Mouse (Mus musculus): ENCODE measurements around the gene Zfp558. TPM values are rescaled to one million over a fixed set of nuclear protein-coding genes. Genes with fewer than 3 reads are reported as not detected.

Gene Zfp558
- polyA plus RNA-seq (2012; rRNA removed) (0.15 and 0.26 TPM in 2 replicates), polyA plus RNA-seq (2014; fragmentation: Nextera tagmentation; extraction: Ambion mirVana) (0.10 and 0.37 TPM in 2 replicates)

DNA sequence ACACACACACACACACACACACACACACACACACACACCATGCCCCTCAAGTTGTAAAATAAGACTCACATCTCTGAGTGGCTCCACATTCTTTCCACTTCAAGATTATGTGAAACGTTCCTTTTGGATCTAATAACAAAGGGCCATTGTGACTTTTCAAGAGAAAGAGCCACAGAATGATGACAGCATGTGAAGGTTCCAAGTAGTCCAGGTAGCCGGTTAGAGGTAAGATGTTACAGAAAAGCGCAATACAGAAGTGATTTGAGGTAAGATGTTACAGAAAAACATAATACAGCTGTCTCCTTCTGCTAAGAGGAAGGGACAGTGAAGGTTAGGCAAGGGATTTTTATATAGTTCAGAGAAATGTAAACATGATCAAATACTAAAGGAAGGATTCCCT is at the start of gene Zfp558, which contains the start of gene Mbd3l1:
Gene Zfp558, minus strand, starts transcription at position 101 of the 400 bp plus-strand sequence.
Gene Mbd3l1, plus strand, starts transcription at position 192 of the 400 bp plus-strand sequence.
- DNase-seq (ENCODE audit: low read depth in 3 of 3, low spot score in 3 of 3) = no peak
- no peaks in the 10 kb centered on the region; a peak in 2 of 4 replicates for H3K4me1 ChIP-seq (replicated peaks; ENCODE audit: control insufficient read depth in 2 of 2, insufficient read depth in 2 of 2, low read length in 1 of 2)
- WGBS (ENCODE audit: insufficient replicate concordance) = 59% methylated on average over 3 of the region's 3 CpGs
- H3K4me2 ChIP-seq (ENCODE audit: low read depth) = no peak within 1 kb of the TSS
- H3K9me3 ChIP-seq (ENCODE audit: control insufficient read depth, low read length) = no peaks in the 10 kb centered on the region
- no peak within 1 kb of the TSS for H3K27ac ChIP-seq
- H3K36me3 ChIP-seq (replicated peaks; ENCODE audit: control insufficient read depth, insufficient read depth, low read depth) = no peaks in the 10 kb centered on the region
- H3K9ac ChIP-seq (replicated peaks) = no peak within 1 kb of the TSS
- H3K27me3 ChIP-seq (ENCODE audit: control insufficient read depth, insufficient read depth, low read length) = no peaks in the 10 kb centered on the region
- no peak within 1 kb of the TSS for H3K4me3 ChIP-seq (ENCODE audit: insufficient read depth in 1 of 2, low read depth in 2 of 2, low read length in 2 of 2)
- TF ChIP-seq EP300 (IDR thresholded peaks at IDR 0.05; ENCODE audit: low read depth) = no peak
- no peak for TF ChIP-seq CTCF (IDR thresholded peaks at IDR 0.05; ENCODE audit: low read depth)
- no peak for ATAC-seq (ENCODE audit: insufficient read depth)

- DNase-seq (ENCODE audit: low read depth in 3 of 3, low spot score in 3 of 3) = no peak
- no peak for ATAC-seq (ENCODE audit: insufficient read depth)
- no peaks in the 10 kb centered on the region for H3K27me3 ChIP-seq (ENCODE audit: control insufficient read depth, insufficient read depth, low read length)
- no peak overlapping the region for H3K4me3 ChIP-seq (ENCODE audit: insufficient read depth in 1 of 2, low read depth in 2 of 2, low read length in 2 of 2)
- TF ChIP-seq CTCF (IDR thresholded peaks at IDR 0.05; ENCODE audit: low read depth) (no peak), EP300 (IDR thresholded peaks at IDR 0.05; ENCODE audit: low read depth) (no peak)
- no peaks in the 10 kb centered on the region for H3K9me3 ChIP-seq (ENCODE audit: control insufficient read depth, low read length)
- no peaks in the 10 kb centered on the region for H3K36me3 ChIP-seq (replicated peaks; ENCODE audit: control insufficient read depth, insufficient read depth, low read depth)
- 37% methylated on average over 2 of the region's 2 CpGs for WGBS (ENCODE audit: insufficient replicate concordance)
- H3K4me2 ChIP-seq (ENCODE audit: low read depth) = no peak overlapping the region
- H3K4me1 ChIP-seq (replicated peaks; ENCODE audit: control insufficient read depth in 2 of 2, insufficient read depth in 2 of 2, low read length in 1 of 2) = no peaks in the 10 kb centered on the region
- H3K27ac ChIP-seq = no peak overlapping the region
- no peak overlapping the region for H3K9ac ChIP-seq (replicated peaks)
Observed at GRCm38 (mm10) chr9:18508098-18508497, 30.0 kb upstream of the Zfp558 start.

DNA sequence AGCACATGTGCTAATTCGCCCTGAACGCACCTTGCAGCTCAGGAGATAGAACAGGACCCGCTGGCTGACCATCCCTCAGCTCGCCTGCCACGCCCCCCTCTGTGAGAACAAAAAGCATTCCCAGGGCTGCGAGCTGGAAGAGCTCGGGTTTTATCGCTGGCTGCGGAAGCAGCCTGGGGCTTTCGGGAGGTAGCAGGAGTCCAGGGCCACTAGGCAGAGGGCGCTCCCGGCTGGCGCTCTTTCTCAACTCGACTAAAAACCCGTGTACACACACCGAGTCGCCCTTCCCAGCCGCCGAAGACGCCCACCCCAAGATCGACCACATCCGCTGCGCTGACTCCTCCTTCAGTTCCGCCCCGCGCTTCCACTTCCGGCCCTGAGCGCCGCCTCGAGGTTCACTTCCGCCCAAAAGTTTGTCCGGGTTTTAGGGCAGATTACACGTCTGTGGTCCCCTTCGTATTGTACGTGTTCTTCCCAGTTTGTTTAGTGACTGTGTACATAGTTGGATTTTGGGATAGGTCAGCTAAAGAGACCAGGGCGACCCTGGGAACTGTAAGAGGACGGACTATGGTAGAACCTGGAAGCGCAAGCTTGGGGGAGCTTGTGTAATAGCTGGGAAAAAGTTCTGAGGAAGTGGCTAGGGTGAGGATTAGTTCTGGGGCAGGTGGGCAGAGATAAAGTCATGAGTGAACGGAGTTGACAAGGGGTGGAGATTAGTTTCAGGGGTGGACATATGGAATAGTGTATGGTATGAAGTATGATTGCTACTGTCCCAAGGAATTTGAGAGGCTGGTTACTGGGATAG is 4.5 kb downstream of the Zfp558 start:
- H3K4me2 ChIP-seq (ENCODE audit: low read depth) = peak overlapping the region; percentile 63
- H3K4me1 ChIP-seq (replicated peaks; ENCODE audit: control insufficient read depth in 2 of 2, insufficient read depth in 2 of 2, low read length in 1 of 2) = no peaks in the 10 kb centered on the region; a peak in 2 of 4 replicates
- TF ChIP-seq EP300 (IDR thresholded peaks at IDR 0.05; ENCODE audit: low read depth) = no peak
- TF ChIP-seq CTCF (IDR thresholded peaks at IDR 0.05; ENCODE audit: low read depth) = no peak
- WGBS (ENCODE audit: insufficient replicate concordance) = 3% methylated on average over 35 of the region's 39 CpGs
- H3K36me3 ChIP-seq (replicated peaks; ENCODE audit: control insufficient read depth, insufficient read depth, low read depth) = no peaks in the 10 kb centered on the region
- peak; percentile 40 to 46 (median 43) for DNase-seq (ENCODE audit: low read depth in 3 of 3, low spot score in 3 of 3)
- peak overlapping the region; percentile 0; the same call in 1 of the 2 replicates for H3K9ac ChIP-seq (replicated peaks)
- H3K4me3 ChIP-seq (ENCODE audit: insufficient read depth in 1 of 2, low read depth in 2 of 2, low read length in 2 of 2) = peak overlapping the region; percentile 61 to 68
- peak; percentile 92 for ATAC-seq (ENCODE audit: insufficient read depth)
- no peak overlapping the region for H3K27ac ChIP-seq
- no peaks in the 10 kb centered on the region for H3K9me3 ChIP-seq (ENCODE audit: control insufficient read depth, low read length)
- no peaks in the 10 kb centered on the region for H3K27me3 ChIP-seq (ENCODE audit: control insufficient read depth, insufficient read depth, low read length)

DNA sequence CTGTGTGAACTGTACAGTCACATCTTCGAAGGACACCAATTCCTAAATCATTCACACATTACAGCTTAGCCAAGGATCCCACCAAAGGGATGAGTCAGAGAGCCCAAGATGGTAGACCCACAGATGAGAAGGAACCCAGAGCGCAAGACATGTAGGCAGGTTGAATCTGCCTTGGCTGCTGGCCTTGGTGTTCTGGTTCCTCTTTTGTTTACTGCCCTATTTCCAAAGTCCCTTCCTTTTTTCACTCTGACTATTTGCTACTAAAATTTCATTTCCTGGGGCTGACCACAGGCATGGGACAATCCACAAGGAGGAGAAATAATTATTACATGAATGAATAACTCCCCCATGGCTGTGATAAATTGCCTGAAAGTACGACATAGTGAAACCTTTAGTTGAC is 10.1 kb downstream of the Zfp558 start:
- H3K9ac ChIP-seq (replicated peaks) = no peak overlapping the region
- no peaks in the 10 kb centered on the region for H3K36me3 ChIP-seq (replicated peaks; ENCODE audit: control insufficient read depth, insufficient read depth, low read depth)
- H3K27ac ChIP-seq = no peak overlapping the region
- no peak overlapping the region for H3K4me3 ChIP-seq (ENCODE audit: insufficient read depth in 1 of 2, low read depth in 2 of 2, low read length in 2 of 2)
- DNase-seq (ENCODE audit: low read depth in 3 of 3, low spot score in 3 of 3) (no peak), ATAC-seq (ENCODE audit: insufficient read depth) (no peak)
- no peaks in the 10 kb centered on the region for H3K4me1 ChIP-seq (replicated peaks; ENCODE audit: control insufficient read depth in 2 of 2, insufficient read depth in 2 of 2, low read length in 1 of 2)
- TF ChIP-seq EP300 (IDR thresholded peaks at IDR 0.05; ENCODE audit: low read depth) (no peak), CTCF (IDR thresholded peaks at IDR 0.05; ENCODE audit: low read depth) (no peak)
- no peaks in the 10 kb centered on the region for H3K27me3 ChIP-seq (ENCODE audit: control insufficient read depth, insufficient read depth, low read length)
- no peaks in the 10 kb centered on the region for H3K9me3 ChIP-seq (ENCODE audit: control insufficient read depth, low read length)
- H3K4me2 ChIP-seq (ENCODE audit: low read depth) = no peak overlapping the region
- 60% methylated on average over 3 of the region's 3 CpGs for WGBS (ENCODE audit: insufficient replicate concordance)

DNA sequence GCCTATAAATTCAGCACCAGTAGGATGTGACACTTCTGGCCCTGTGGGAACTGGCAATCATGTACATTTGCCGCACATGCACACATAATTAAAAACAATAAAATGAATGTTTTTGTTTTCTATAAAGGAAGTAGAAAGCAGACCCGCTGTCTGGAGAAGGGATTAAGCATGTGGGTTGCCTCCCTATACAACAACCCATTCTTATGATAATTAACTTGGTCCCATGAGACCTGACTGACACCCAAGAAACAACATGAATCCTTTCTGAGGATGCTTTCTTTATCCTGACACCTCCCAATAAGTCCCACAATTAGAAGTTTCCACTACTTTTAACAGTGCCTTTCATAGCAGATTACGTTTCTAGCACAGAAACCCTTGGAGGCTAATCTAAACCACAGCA is 10.7 kb downstream of the Zfp558 start:
- 60% methylated on average over 3 of the region's 3 CpGs for WGBS (ENCODE audit: insufficient replicate concordance)
- no peak overlapping the region for H3K27ac ChIP-seq
- ATAC-seq (ENCODE audit: insufficient read depth) (no peak), DNase-seq (ENCODE audit: low read depth in 3 of 3, low spot score in 3 of 3) (no peak)
- no peaks in the 10 kb centered on the region for H3K9me3 ChIP-seq (ENCODE audit: control insufficient read depth, low read length)
- H3K9ac ChIP-seq (replicated peaks) = no peak overlapping the region
- no peaks in the 10 kb centered on the region for H3K4me1 ChIP-seq (replicated peaks; ENCODE audit: control insufficient read depth in 2 of 2, insufficient read depth in 2 of 2, low read length in 1 of 2)
- no peaks in the 10 kb centered on the region for H3K27me3 ChIP-seq (ENCODE audit: control insufficient read depth, insufficient read depth, low read length)
- no peak for TF ChIP-seq EP300 (IDR thresholded peaks at IDR 0.05; ENCODE audit: low read depth)
- TF ChIP-seq CTCF (IDR thresholded peaks at IDR 0.05; ENCODE audit: low read depth) = no peak
- H3K4me2 ChIP-seq (ENCODE audit: low read depth) = no peak overlapping the region
- H3K4me3 ChIP-seq (ENCODE audit: insufficient read depth in 1 of 2, low read depth in 2 of 2, low read length in 2 of 2) = no peak overlapping the region
- H3K36me3 ChIP-seq (replicated peaks; ENCODE audit: control insufficient read depth, insufficient read depth, low read depth) = no peaks in the 10 kb centered on the region
